Mouse (Mus musculus): Measurements from ENCODE around the gene Nod2. TPM values are rescaled to one million over a fixed set of nuclear protein-coding genes. Genes with fewer than 3 reads are reported as not detected.

Nod2 gene
- polyA plus RNA-seq (2012; rRNA removed): 0.05 and 0.06 TPM in 2 replicates

DNA sequence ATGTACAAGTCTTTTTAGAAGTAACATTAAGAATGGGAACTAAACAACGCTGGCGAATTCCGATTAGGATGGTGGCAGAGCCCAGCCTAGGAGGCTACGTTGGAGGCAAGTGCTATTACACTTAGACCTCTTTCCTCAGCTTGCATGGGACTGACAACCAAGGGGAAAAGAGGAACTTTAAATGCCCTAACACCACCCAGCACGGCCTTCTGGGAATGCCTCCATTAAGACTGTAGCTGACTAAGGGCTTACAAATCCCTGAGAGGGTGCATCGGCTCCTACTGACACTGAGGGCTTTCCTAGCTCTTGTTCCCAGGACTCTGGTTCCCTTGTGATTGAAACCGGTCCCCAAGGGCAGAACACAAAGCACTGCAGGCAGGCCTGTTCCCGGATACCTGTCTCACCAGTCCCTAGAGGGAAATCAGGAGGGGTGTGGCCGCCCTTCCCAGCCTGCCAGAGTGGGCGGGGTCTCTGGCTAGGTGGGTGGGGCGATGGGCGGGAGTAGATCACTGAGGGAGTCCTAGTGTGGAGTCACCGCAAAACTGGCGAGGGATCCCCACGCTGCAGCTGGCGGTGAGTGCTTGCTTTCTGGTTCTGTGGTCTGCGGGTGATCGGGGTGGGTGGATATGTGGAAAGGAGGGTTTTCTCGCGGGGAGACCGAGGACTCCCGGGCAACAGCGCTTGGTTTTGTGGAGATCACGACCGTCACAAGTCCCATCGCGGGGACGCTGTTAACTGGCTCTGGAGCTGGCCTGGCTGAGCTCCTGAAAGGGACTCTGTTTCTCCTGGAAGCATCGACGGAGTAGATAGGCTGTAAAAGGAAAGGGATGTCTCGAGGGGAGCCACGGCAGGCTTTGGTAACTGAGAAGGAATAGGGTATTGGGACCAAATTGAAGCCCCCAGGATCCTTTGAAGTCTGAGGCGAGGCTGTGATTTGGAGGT is at the start of gene Nod2:
Gene Nod2 (plus strand): TSS at position 479 of the 942 bp plus-strand sequence.

DNA sequence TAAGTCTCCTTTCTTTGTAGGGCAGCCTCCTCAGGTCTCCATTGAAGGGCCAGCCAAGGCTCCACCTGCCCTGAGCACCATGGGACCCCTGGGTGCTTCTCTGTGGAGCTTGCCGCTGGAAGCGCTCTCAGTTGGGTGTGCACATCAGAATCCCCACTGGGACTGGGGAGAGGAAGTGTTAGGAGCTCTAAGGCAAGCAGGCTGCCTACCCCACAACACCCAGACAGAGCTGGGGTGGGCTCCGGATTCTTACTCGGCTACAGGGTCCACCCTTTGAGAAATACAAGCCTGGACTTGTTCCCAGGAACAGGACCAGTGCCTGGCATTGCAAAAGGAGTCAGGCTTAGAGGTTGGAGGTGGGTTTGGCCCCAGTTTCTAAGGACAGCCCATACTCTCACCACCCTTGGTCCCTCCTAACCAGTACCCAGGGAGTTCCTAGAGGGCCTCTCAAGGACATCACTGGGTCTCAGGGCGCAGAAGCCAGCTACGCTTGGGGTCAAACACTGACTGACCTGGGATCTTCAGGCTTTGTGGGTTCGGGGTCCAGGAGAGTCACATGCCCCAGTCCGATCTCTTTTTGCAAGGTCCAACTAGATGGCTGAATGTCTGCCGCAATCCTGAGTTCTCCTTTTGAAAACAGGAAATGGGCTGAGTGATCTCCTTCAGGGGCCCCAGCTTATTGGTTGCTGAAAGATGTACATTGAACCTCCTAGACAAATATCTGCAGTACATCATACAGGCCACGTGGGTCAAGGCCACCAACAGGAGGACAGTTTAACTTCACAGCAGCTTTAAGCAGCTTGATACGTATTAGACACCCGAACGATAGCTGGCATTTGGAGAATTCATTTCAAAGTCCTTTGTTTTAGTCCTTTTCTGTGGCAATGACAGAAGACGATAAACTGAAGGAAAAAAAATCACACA is 11.4 kb upstream of the Nod2 start, which contains the start of gene Snx20:
Gene Snx20 (minus strand): TSS at position 655 of the 924 bp plus-strand sequence.

DNA sequence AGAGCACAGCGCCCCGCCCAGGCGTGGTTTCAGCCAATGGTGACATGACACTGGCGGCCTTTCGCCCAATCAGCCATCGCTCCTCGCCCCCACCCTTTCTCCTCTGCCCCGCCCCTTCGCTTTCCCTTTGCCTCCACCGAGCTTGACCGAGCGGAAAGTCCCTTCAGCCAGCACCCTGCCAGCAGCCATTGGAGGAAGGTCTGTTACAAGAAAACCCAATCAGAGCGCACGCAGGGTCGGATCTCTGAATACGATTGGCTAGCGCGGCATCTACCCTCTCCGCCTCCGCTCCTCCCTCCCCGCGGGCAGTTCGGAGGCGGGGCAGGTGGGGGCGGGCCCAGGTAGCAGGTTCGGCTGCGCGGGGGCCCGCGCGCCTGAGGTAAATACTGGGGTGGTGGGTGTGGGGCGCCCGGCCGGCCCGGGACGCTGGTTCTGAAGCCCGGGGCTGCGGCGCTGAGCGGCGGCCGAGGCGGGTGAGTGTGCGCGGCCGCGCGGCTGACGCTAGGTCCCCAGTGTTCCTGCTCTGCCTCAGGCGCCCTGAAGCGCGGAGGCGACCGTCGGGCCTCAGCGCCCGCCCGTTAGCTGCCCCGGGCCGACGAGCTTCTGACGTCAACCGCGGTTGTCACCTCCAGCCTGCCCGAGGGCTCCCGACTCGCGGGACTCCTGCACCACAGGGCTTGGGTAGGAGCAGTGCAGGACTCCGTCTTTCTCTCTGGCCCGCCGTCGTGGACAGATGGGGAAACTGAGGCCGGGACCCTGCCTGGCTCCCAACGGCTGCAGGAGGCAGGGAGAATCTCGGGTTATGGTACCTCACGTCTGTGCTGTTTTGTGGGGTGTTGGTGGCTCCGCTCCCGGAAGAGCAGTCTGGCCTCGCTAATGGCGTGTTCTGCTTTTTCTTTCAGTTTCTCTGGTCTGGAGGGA is 49.9 kb downstream of the Nod2 start, which contains the start of gene Cyld:
Gene Cyld (plus strand): TSS at position 308 of the 921 bp plus-strand sequence.

Other genes with a start within 250 kb of the Nod2 start
- gene Nkd1, start 126.0 kb upstream of the Nod2 start, polyA plus RNA-seq (2012; rRNA removed): 0.91 and 1.1 TPM in 2 replicates
- 1.9 and 2.5 TPM in 2 replicates for gene Snx20, start 11.2 kb upstream of the Nod2 start, polyA plus RNA-seq (2012; rRNA removed)
- gene Cyld, start 49.7 kb downstream of the Nod2 start, polyA plus RNA-seq (2012; rRNA removed): 2.7 and 3.3 TPM in 2 replicates

Data from liver, embryonic 14 days (tissue).